Mouse (Mus musculus): Measurements from ENCODE around the gene Usp8.

Usp8 gene

DNA sequence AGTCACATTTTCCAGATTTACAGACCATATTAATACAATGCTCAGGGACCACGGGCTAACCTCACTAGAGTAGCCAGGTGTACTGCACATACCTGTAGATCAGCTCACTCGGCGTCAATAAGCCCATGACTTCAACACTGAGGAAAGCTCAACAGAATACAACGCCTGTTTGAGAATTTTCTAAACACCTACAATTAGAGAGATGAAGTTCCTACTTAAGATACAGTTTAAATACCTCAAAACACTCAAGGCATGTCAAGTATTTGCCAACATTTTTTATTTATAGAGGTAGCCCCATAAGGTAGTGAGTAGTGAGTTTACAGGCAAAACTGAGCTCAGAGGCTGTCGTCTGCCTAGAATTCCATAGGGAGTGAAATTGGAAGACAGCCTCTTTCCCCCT is 36.3 kb downstream of the Usp8 start:
- DNase-seq = no peak

DNA sequence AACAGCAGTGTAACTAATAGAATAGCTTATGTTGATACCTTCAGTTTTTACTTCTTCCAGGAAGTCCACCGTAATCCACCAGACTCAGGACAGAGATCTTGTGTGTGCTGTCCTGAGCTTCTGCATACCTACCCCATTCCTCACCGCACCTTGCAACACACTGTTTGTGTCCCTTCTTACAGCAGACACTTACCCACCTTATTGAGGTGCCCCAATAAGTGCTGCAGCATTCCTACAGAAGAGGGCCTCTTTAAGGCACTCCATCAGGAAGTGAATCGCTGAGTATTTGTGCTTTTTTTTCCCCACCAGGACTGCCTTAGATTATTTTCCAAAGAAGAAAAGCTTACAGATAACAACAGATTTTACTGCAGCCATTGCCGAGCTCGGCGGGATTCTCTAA is 48.5 kb downstream of the Usp8 start:
- DNase-seq = no peak

DNA sequence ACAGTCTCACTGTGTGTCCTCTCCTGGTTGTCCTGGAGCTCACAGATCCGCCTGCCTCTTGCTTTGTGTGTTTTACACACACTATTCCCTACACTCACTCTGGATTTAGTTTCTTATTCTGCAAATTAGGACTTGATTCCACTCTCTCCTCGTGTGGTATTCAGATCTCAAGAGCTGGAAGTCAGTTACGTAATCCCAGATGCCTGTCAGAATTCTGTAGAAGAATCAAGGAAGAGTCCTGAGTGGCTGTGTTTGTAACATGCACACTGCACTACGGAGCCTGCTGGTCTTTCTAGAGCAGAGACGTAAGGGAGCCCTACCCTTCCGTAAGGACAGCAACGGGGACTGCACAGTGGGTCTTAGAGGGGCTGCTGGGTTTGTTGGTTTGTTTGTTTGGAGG is 52.2 kb downstream of the Usp8 start:
- no peak for DNase-seq

DNA sequence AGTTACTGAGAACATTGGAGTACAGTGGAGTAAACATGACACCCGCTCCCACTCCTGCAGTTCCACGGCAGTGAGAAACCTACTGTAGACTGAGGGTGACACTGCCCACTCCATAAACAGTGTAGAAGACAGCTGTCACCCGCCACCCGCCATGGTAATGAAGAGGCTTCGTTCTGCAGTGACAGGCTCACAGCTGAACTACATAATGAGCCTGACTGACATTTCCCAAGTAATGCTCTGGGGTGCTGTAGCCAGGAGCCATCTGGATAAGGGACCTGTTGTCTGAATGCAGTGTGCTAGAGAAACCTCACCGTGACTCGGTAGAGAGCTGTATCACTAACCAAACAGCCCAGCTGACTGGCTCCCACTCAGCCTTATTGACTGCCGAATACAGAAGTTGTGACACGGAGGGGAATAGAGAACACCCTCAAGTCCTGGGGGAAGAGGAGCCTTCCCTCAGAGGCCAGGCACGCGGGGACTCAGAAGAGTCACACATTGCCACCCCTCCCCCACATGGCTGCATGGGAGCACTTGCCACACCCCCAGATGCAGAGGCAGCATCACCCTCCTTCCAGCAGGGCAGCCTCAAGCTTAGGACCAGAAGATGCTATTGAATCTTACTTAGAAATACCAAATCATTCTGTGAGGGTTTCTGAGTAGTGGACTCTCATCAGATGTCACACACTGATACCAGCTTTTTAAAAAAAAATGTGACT is 58.9 kb downstream of the Usp8 start:
- DNase-seq = peak; percentile 10 to 14

DNA sequence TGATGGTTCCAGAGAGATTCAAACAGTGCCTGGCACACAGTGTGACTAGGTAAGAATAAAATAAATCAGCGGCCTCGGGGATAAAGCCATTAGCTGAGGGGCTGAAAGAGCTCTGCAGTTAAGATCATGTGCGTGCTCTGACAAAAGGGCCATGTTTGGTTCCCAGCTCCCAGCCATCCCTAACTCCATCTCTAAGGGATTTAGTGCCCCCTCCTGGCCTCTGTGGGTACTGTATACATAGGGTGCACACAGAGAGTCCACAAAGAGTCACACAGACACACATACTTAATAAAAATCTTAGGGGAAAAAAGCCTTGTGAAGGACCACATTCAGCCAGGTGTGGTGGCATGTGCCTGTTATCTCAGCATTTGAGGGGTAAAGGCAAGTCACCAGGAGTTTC is 60.5 kb downstream of the Usp8 start:
- DNase-seq = peak in 1 of 2 experiments; percentile 16

DNA sequence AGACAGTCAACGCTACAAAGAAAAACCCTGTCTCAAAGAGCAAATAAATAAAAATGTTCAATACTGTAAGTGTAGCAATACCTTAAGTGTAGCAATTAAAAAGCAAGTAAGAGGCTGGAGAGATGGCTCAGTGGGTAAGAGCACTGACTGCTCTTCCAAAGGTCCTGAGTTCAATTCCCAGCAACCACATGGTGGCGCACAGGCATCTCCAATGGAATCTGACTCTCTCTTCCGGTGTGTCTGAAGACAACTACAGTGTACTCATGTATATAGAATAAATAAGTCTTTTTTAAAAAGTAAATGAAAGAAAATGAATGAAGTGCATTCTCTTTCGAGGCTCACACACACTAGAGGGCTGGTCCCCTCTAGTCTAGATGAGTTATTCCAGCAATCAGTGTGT is 61.1 kb downstream of the Usp8 start:
- DNase-seq = peak; percentile 9 to 17

DNA sequence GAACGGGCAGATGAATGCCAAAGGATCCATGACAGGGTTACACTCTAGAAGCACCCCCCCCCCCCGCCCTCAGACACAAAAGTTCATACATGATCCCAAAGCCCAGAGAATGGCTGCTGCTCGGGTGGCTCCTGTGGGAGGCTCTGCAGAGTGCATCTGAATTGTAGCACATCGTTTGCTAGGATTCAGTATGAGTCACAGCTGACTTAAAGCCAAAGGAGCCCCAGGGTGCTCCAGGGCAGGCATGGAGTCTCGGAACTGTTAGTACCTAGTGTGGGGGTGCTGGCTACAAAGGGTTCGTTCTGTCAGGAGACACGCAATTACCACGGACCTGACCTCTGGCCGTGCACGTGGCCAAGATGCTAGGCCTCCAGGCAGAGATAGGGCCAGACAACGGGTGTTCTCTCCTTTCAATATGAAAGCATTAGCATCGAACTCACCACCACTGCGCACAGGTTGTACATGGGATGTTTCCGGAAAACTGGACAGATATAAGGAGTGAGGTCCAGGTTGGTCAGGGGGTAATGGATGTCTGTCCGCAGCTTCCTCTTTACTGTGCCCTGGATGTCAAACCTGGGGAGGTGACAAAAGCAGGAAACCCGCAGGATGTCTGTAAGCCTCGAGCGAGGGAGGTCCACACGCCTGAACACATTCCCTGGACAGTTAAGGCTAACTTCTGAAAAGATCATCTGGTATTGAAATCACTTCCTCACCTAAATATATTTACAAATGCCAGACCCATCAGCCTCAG is 62.5 kb downstream of the Usp8 start:
- peak; percentile 5 to 12 for DNase-seq

DNA sequence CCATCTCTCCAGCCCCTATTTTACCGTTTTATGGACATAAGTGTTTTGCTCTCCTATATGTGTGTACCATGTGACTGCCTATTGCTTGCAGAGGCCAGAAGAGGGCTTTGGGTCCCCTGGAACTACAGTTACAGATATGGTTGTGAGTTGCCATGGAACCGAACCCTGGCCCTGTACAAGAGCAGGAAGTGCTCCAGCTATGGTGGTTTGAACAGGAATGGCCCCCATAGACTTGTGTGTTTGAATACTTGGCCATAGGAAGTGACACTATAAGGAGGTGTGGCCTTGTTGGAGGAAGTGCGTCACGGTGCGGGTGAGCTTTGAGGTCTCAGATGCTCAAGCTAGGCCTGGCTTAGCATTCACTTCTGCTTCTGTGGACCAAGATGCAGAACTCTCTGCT is 65.1 kb downstream of the Usp8 start:
- no peak for DNase-seq

DNA sequence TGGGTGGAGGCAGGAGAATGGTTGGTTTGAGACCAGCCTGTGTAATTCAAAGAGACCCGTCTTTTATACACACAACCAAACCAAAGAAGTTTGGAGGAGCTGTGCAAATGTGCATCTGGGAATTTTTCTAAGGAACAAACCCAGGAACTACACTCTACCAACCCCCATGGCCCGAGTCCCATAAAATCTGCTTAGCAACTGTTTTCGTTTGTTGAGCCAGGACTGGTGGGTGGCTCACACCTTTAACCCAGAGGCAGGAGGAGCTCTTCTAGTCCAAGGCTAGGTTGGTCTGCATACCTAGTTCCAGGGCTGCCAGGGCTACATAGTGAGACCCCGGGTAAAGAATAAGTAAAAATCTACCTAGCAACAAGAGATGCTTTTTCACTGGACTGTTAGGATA is 68.8 kb downstream of the Usp8 start:
- DNase-seq = no peak

DNA sequence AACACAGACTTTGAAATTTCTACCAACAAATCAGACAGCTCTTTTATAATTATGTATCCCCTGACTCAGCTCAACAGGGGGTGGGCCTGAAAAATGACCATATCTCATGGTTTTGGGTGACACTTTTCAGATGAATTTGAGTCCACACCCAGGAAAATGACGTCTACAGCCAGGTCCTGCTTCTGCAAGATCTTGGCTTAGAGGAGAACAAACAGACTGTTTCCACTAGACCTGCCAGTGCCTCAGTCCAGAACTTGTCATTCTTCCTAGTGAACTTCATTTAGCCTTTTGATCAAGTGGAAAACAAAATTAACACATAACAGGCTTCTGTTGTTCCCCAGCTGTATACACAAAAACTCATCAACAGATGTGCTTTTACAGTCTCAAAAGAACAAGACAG is 69.3 kb downstream of the Usp8 start:
- DNase-seq = no peak

DNA sequence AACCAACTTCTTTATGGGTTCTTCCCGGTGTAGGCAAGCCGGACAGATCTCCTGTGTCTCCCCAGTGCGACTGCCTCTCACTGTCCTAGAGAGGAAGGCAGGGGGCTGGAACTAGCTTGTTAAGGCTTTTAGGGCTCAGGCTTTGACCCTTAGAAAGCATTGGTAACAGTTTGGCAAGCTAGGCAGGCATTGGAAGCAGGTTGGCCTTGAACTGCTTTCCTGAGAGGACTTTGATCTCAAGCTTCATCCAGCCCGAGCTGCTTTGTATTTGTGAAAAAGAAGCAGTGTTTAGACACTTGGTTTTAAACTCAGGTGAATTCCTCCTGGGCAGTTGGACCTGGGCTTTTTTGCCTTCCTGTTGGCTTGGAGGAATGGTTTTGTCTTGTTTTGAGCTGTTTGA is 71.7 kb downstream of the Usp8 start:
- DNase-seq = no peak

DNA sequence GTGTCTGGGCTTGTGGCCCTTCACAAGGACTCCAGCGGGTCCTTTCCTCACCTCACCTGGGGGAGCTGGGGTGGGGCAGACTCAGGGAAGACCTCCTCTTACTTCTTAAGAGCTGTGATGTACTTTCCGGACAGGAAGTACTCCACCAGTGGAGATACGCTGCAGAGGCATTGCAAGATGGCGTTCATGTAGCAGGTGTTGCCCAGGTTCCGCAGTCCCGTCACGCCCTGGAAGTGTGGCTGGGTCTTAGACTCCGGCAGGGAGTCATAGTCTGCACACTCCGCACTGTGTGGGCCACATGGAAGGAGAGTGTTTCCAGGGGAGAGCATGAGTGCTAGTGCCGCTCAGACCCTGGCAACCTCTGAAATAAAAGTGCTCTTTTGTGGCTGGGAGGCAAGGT is 73.2 kb downstream of the Usp8 start:
- no peak for DNase-seq

DNA sequence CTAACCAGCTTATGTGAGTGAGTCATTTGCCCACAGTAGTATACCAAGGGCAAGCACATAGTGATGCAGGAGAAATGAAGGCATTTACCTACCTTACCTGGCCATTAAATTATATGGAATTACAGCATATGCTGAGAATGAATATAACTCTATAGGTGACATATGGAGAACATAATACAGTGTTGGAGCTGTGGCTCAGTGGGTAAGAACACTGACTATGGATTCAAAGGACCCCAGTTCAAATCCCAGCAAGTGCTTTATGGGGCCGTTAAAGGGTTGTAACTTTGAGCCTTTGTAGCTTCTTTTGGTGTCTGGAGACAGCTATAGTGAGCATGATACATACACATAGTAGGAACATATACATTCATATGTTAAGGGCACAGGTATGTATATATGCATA is 74.3 kb downstream of the Usp8 start:
- no peak for DNase-seq

DNA sequence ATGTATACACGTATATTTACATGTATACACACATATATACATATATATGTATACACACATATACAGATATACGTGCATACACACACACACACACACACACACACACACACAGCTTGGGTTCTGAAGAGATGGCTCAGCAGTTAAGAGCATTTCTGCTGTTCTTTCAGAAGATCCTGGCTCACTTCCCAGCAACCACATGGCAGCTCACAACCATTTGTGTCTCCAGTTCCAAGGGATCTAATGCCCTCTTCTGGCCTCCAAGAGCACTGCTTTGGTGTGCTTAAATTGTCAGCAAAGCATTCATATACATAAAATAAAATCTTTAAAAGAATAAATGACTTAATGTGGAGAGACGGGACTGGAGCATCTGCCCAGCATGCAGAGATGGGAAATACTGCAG is 75.3 kb downstream of the Usp8 start:
- peak; percentile 89 to 92 for DNase-seq

DNA sequence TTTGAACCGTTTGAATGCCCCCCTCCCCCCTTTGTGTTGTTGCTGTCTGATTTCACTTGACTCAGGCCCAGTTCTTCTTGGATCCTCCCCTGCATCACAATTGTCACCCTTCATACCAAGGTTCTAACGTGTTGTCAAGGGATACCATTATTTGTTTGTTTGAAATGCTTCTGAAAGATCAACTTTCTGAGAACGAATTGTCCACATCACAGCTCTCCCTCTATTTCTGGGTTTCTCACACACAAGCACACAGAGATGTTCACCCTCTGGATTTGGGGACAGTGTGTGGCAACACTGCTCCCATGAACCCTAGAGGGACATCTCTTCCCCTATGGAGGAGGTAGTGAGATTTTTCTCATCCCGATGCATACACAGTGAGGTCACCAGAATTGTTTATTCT is 76.2 kb downstream of the Usp8 start, which contains the start of gene Usp50:
Gene Usp50, minus strand, starts transcription at position 101 of the 400 bp plus-strand sequence.
- no peak for DNase-seq

DNA sequence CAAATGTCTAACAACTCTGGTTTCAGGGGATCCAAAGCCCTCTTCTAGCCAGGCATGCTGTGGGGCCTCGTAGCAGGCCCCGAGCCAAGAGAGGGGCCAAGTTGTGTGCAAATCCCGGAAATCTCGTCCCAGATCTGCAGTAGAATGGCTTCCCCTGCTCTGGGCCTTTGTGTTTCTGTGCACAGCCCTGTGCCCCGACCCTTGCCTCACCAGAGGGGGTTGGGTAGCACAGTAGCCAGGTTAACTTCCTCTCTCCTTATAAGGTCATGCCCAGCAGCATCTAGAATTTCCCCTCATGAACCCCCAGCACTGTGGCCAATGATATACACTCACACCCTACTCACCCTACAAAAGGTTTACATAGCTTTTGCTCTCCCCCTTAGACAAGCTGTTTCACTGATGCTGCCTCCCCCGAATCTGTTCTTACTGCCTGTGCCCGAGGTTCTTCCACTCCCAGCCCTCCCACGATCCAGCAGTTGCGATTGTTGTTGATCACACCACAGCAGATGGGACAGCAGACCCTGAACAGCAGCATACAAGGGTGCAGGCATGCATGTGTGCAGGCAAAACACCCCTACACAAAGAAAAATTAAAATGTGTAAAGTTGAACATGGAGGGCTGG is 80.7 kb downstream of the Usp8 start:
- no peak for DNase-seq

DNA sequence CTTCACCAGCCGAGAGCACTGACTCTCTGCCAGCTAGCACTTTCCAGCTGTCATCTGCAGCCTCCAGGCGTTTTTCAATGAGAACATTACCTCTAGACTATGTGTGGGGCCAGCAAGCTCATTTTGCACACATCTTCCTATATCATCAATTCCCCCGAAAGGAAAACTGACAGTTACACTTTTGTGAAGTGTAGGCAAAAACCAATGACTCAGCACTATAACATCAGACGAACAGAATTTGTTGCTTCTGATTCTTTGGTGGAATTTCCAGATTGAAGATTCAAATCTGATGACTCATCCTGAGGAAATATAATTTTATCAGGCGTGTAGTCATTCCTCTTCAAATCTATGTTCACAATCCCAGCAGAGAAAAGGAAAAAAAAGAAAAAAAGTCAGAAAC is 85.5 kb downstream of the Usp8 start:
- no peak for DNase-seq

DNA sequence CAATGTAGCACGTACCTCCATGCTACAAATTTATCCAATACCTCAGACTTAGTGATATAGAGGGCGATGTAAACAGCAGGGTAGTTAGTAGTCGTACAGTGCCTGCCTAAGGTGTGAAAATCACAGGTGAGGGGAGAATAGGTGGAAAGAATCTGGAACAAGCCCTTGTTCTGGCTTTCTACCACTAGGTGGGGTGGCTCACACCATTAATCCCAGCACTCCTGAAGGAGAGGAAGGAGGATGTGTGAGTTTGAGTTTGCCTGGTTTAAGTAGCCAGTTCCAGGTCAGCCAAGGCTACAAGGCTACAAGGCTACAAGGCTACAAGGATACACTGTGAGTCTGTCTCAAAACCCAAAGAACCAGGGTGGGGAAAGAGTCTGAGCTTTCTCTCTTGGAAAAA is 88.6 kb downstream of the Usp8 start:
- peak in 1 of 2 experiments; percentile 5 for DNase-seq

DNA sequence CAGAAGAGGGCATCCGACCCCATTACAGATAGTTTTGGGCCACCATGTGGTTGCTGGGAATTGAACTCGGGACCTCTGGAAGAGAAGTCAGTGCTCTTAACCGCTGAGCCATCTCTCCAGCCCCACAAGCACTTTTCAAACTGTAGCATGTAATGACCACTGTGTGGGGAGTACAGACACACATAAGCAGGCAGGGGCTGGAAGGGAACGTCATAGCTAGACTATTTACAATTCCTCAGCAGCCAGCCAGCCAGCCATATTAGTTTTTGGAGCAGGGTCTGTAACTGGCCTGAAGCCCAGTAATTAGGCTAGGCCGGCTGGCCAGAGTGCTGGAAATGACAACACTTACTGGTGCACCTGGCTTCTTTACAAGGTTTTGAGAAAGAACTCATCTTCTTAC is 91.3 kb downstream of the Usp8 start:
- DNase-seq = peak in 1 of 2 experiments; percentile 4

DNA sequence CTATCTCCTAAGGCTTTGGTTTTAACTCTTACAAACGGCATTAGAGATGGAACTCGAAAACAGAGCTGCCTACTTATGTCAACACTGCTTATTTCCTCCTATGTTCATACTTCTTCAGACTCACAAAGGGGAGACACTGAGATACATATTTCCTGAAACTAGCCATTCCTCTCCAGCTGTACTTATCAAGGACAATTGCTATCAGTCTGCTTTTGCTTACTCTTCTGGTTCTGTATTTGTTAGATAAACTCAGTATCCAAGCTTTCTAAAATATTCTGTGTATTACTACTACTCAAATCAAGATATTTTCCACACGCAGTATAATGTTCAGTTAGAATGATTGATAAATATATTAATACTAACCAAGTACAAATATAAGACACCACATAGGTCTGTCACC is 94.9 kb downstream of the Usp8 start:
- no peak for DNase-seq

Measured in cerebellum, postnatal 10 days (tissue).